Mouse (Mus musculus) limb, embryonic 15.5 days (tissue): ENCODE results near the gene Astn2. TPM values are rescaled to one million over a fixed set of nuclear protein-coding genes. Genes with fewer than 3 reads are reported as not detected.

ENCODE experiments used
- ATAC-seq: fragments of 200-750 bp; cut with Nextera tagmentation; 2 replicates; pipeline ENCODE4 v1.8.0; 2017; ENCODE audit warnings: low read depth, moderate TSS enrichment; ENCODE audit not compliant: insufficient number of reproducible peaks, low FRiP score, low TSS enrichment
- H3K27ac ChIP-seq: fragments of 300-500 bp; sonication (generic); 2 replicates; pipeline ENCODE4 v1.5.1; 2015; ENCODE audit warnings: moderate library complexity, mild to moderate bottlenecking, inconsistent platforms
- H3K27me3 ChIP-seq: fragments of 300-500 bp; sonication (generic); 2 replicates; pipeline ENCODE4 v1.6.1; 2015; ENCODE audit warnings: inconsistent platforms
- H3K36me3 ChIP-seq: fragments of 300-500 bp; sonication (generic); 2 replicates; pipeline ENCODE4 v1.6.1; 2015; ENCODE audit warnings: inconsistent platforms
- H3K4me1 ChIP-seq: fragments of 300-500 bp; sonication (generic); 2 replicates; pipeline ENCODE4 v1.6.1; 2015; ENCODE audit warnings: inconsistent platforms
- H3K4me2 ChIP-seq: fragments of 300-500 bp; sonication (generic); 2 replicates; pipeline ENCODE4 v1.6.1; 2015; ENCODE audit warnings: mild to moderate bottlenecking, inconsistent platforms
- H3K4me3 ChIP-seq: fragments of 300-500 bp; sonication (generic); 2 replicates; pipeline ENCODE4 v1.5.1; 2015; ENCODE audit warnings: mild to moderate bottlenecking, inconsistent platforms
- H3K9ac ChIP-seq: fragments of 300-500 bp; sonication (generic); 2 replicates; pipeline ENCODE4 v1.6.1; 2015; ENCODE audit warnings: inconsistent platforms
- H3K9me3 ChIP-seq: fragments of 300-500 bp; sonication (generic); 2 replicates; pipeline ENCODE4 v1.6.1; 2016; ENCODE audit warnings: inconsistent platforms
- WGBS: fragments of 180-500 bp; shearing (Covaris S2); methylation state at CpG from one replicate; pipeline ENCODE4 v1.1.7; 2015; 5-methylcytosine and 5-hydroxymethylcytosine counted together
- polyA plus RNA-seq: library from polyadenylated mRNA; unstranded; fragments of >200 nt; fragmentation: Nextera tagmentation; extraction: Ambion mirVana; gene quantifications from 2 replicates; pipeline ENCODE4 v1.2.1, GENCODE M21; 2015

Gene Astn2
- polyA plus RNA-seq, 1 experiment from 2014 or later: 1.5 TPM

GRCm38 (mm10) chr4:65807341-65807740, 597.1 kb downstream of the Astn2 start:
- H3K4me2 ChIP-seq: no peak overlapping the region
- no peak for ATAC-seq
- no peaks in the 10 kb centered on the region for H3K27me3 ChIP-seq
- WGBS: 89% methylated on average over 3 of the region's 3 CpGs
- H3K27ac ChIP-seq: no peak overlapping the region
- no peaks in the 10 kb centered on the region for H3K9me3 ChIP-seq
- no peaks in the 10 kb centered on the region for H3K4me1 ChIP-seq
- H3K4me3 ChIP-seq: no peak overlapping the region
- no peak overlapping the region for H3K9ac ChIP-seq
- H3K36me3 ChIP-seq: no peaks in the 10 kb centered on the region

- Histone ChIP-seq H3K4me1 (no peaks in the 10 kb centered on the region), H3K4me3 (no peak overlapping the region), H3K9me3 (no peaks in the 10 kb centered on the region), H3K9ac (no peak overlapping the region), H3K27ac (no peak overlapping the region), H3K4me2 (no peak overlapping the region), H3K27me3 (no peaks in the 10 kb centered on the region), H3K36me3 (no peaks in the 10 kb centered on the region)
- 54% methylated on average over 3 of the region's 3 CpGs for WGBS
- ATAC-seq: no peak
Measured at GRCm38 (mm10) chr4:65801204-65801603, 603.2 kb downstream of the Astn2 start.

DNA sequence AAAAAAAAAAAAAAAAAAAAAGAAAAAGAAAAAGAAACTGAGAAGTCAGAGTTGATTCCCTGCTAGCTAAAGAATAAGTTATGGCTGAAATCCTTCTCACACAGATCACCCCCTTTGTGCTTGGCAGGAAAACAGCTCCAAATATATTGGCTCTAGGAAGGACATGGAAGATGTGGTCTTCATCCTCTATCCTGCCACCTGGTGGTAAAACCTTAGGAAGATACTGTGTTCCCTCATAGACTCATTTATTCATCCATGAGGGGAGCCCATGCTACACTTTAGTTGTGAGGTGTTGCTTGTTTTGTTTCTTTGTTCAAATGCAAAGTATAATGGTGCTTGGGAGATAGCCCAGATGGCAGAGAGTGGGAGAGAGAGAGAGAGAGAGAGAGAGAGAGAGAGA, 613.4 kb downstream of the Astn2 start:
- H3K4me2 ChIP-seq: no peak overlapping the region
- H3K4me1 ChIP-seq: no peaks in the 10 kb centered on the region
- no peaks in the 10 kb centered on the region for H3K9me3 ChIP-seq
- H3K27me3 ChIP-seq: no peaks in the 10 kb centered on the region
- no peak overlapping the region for H3K4me3 ChIP-seq
- no peak overlapping the region for H3K9ac ChIP-seq
- no peak for ATAC-seq
- H3K27ac ChIP-seq: no peak overlapping the region
- no peaks in the 10 kb centered on the region for H3K36me3 ChIP-seq

DNA sequence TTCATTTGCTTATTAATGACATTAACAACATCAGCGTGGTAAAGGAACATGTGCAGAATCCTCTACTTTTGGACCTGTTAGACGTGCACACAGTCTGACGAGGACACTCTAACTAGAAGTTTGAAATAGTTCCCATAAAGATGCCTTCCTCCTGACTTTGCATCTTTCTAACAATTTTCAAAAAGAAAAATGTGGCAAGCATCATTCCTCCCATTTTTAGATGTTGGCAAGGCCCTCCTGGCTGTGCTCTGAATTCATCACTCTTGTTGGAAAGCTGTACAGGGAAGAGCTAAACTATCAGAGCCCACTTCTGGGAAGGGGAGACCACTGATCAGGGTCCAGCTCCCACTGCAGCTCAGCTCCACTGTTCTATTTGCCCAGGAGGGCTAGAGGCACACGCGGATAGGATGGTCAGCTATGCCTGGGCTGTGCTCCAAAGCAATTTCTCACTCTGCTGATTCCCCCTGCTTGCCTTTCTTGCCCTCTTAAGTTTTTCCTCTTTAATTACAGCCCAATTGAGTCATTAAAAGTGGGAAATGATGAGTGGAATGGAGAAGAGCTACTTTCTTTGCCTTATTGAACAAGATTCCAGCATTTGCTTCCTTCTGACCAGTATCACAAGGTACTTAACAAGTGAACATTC, 630.9 kb downstream of the Astn2 start:
- no peak for ATAC-seq
- no peaks in the 10 kb centered on the region for H3K27me3 ChIP-seq

DNA sequence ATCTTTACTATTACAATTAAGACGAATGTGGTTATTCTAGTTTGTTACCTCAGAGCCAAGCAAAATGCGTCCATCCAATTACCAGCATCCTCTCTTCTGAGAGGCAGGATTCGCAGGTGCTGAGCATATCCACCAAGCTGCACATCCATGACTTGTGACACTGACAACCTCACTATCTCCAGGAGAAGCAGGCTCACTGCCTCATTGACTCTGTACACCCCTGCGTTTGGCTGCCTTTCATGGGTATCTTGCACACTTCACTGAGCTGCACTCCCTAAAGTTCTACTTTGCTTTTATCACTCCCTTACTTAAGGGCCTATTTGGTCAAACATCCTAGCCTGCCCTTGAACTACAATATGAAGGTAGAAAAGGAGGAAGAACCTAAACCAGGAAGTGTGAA, 633.5 kb downstream of the Astn2 start:
- H3K4me3 ChIP-seq: no peak overlapping the region
- no peak overlapping the region for H3K4me2 ChIP-seq
- no peaks in the 10 kb centered on the region for H3K27me3 ChIP-seq
- ATAC-seq: no peak
- no peak overlapping the region for H3K27ac ChIP-seq
- H3K9ac ChIP-seq: no peak overlapping the region
- H3K9me3 ChIP-seq: no peaks in the 10 kb centered on the region
- no peaks in the 10 kb centered on the region for H3K36me3 ChIP-seq
- 78% methylated on average over 4 of the region's 4 CpGs for WGBS
- no peaks in the 10 kb centered on the region for H3K4me1 ChIP-seq

More for the DNA sequence above, 630.9 kb downstream of the Astn2 start:
- H3K36me3 ChIP-seq: no peaks in the 10 kb centered on the region
- H3K27ac ChIP-seq: no peak overlapping the region
- 77% methylated on average over 5 of the region's 5 CpGs for WGBS
- no peaks in the 10 kb centered on the region for H3K4me1 ChIP-seq
- no peak overlapping the region for H3K4me2 ChIP-seq
- no peaks in the 10 kb centered on the region for H3K9me3 ChIP-seq
- no peak overlapping the region for H3K9ac ChIP-seq
- H3K4me3 ChIP-seq: no peak overlapping the region

DNA sequence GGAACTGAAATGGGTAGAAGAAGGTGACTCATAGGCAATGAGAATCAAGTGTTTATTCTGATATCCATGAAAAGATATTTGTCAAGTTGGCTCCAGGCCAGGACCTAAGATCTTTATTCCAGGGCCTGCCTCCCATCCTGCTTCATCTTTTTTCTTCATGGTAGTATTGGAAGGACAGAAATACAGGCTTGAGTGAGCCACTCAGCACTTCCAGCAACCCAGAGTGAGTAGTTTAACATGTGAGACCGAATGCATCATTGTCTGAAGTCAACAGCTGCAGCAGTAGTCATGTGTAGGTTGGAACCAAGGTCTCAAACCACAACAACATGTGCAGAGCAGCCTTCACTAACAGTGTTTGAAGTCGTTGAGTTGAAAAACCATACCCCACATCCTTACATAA, 636.5 kb downstream of the Astn2 start:
- Histone ChIP-seq H3K9ac (no peak overlapping the region), H3K4me2 (no peak overlapping the region), H3K4me1 (no peaks in the 10 kb centered on the region), H3K9me3 (no peaks in the 10 kb centered on the region), H3K27ac (no peak overlapping the region), H3K36me3 (no peaks in the 10 kb centered on the region), H3K27me3 (no peaks in the 10 kb centered on the region), H3K4me3 (no peak overlapping the region)
- no peak for ATAC-seq
- WGBS: 50% methylated on average over 2 of the region's 2 CpGs

GRCm38 (mm10) chr4:65767431-65767830, 637.0 kb downstream of the Astn2 start:
- Histone ChIP-seq H3K27ac (no peak overlapping the region), H3K27me3 (no peaks in the 10 kb centered on the region), H3K9me3 (no peaks in the 10 kb centered on the region), H3K4me1 (no peaks in the 10 kb centered on the region), H3K4me2 (no peak overlapping the region), H3K9ac (no peak overlapping the region), H3K4me3 (no peak overlapping the region), H3K36me3 (no peaks in the 10 kb centered on the region)
- WGBS: 65% methylated on average over 4 of the region's 4 CpGs
- ATAC-seq: no peak

DNA sequence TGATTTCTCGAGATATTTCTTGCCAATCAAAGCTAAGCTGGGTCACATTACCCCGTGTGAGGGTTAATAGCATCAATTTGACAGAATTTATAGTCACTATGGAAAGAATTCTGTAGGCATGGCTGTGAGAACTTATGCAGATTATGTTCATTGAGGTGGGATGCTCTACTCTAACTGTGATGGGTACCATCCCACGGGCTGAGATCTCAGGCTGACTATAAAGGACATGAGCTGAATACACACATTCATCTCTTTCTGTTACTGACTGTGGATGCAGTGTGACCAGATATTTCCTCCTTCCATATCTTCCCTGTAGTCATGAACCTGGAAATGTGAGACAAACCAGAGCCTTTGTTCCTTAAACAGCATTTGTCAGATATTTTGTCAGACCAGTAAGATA, 639.1 kb downstream of the Astn2 start:
- H3K27ac ChIP-seq: no peak overlapping the region
- no peak overlapping the region for H3K4me3 ChIP-seq
- no peaks in the 10 kb centered on the region for H3K4me1 ChIP-seq
- 66% methylated on average over 3 of the region's 3 CpGs for WGBS
- H3K9ac ChIP-seq: no peak overlapping the region
- H3K4me2 ChIP-seq: no peak overlapping the region
- H3K27me3 ChIP-seq: no peaks in the 10 kb centered on the region
- no peak for ATAC-seq
- H3K36me3 ChIP-seq: no peaks in the 10 kb centered on the region
- no peaks in the 10 kb centered on the region for H3K9me3 ChIP-seq

- no peak overlapping the region for H3K4me2 ChIP-seq
- H3K4me3 ChIP-seq: no peak overlapping the region
- no peak overlapping the region for H3K27ac ChIP-seq
- H3K36me3 ChIP-seq: no peaks in the 10 kb centered on the region
- H3K27me3 ChIP-seq: no peaks in the 10 kb centered on the region
- H3K9me3 ChIP-seq: no peaks in the 10 kb centered on the region
- WGBS: 37% methylated on average over 4 of the region's 4 CpGs
- H3K4me1 ChIP-seq: no peaks in the 10 kb centered on the region
- no peak overlapping the region for H3K9ac ChIP-seq
- ATAC-seq: no peak
Measured at GRCm38 (mm10) chr4:65764275-65764674, 640.1 kb downstream of the Astn2 start.

DNA sequence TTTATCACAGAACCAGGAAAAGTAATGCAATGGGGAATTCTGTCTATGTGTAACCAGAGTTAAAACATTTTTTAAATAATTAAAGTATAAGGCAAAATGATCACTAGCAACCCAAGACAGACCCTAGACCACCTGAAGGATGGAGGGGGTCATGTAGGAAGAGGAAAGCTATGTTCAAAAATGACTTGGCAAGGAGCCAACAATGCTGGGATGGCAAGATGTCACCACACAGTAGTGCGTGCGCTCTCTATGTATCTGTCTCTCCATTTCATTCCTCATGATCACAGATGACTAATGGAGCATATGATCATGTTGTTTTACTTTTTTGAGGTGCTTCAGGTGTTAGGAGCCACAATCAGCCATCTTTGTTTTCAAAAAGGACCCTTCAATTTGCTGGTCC, 640.6 kb downstream of the Astn2 start:
- Histone ChIP-seq H3K4me2 (no peak overlapping the region), H3K4me3 (no peak overlapping the region), H3K9ac (no peak overlapping the region), H3K27me3 (no peaks in the 10 kb centered on the region), H3K27ac (no peak overlapping the region), H3K9me3 (no peaks in the 10 kb centered on the region), H3K36me3 (no peaks in the 10 kb centered on the region), H3K4me1 (no peaks in the 10 kb centered on the region)
- ATAC-seq: no peak
- WGBS: 77% methylated on average over 2 of the region's 2 CpGs

- Histone ChIP-seq H3K27me3 (no peaks in the 10 kb centered on the region), H3K4me2 (no peak overlapping the region)
- WGBS: 80% methylated on average over 3 of the region's 3 CpGs
Measured at GRCm38 (mm10) chr4:65762116-65762515, 642.3 kb downstream of the Astn2 start.

GRCm38 (mm10) chr4:65761658-65762057, 642.8 kb downstream of the Astn2 start:
- H3K4me3 ChIP-seq: no peak overlapping the region
- 71% methylated on average over 3 of the region's 3 CpGs for WGBS
- H3K27me3 ChIP-seq: no peaks in the 10 kb centered on the region
- H3K9me3 ChIP-seq: no peaks in the 10 kb centered on the region
- no peak overlapping the region for H3K9ac ChIP-seq
- no peak for ATAC-seq
- no peak overlapping the region for H3K27ac ChIP-seq
- H3K4me2 ChIP-seq: no peak overlapping the region
- no peaks in the 10 kb centered on the region for H3K4me1 ChIP-seq
- no peaks in the 10 kb centered on the region for H3K36me3 ChIP-seq

More at GRCm38 (mm10) chr4:65762116-65762515, 642.3 kb downstream of the Astn2 start:
- Histone ChIP-seq H3K4me1 (no peaks in the 10 kb centered on the region), H3K9me3 (no peaks in the 10 kb centered on the region), H3K27ac (no peak overlapping the region), H3K36me3 (no peaks in the 10 kb centered on the region), H3K9ac (no peak overlapping the region), H3K4me3 (no peak overlapping the region)
- no peak for ATAC-seq

DNA sequence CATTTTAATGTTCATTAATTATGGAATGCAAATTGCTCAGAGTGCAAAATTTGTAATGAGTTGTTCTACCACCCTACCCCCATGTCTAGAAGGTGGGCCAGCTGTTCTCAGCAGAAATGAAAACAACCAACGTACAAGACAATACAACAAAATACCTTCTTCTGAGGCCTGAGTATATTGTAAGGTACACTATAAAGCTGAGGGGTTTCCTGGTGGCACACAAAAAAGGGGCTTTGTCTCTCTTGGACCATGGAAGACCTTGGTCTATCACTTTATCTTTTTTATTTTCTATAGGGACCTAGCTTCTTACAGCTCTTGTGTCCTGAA, 645.6 kb downstream of the Astn2 start:
- Histone ChIP-seq H3K36me3 (no peaks in the 10 kb centered on the region), H3K4me1 (no peaks in the 10 kb centered on the region), H3K9ac (no peak overlapping the region), H3K4me3 (no peak overlapping the region), H3K27me3 (no peaks in the 10 kb centered on the region), H3K4me2 (no peak overlapping the region), H3K9me3 (no peaks in the 10 kb centered on the region), H3K27ac (no peak overlapping the region)
- WGBS: 81% methylated on average over 1 of the region's 1 CpGs
- ATAC-seq: no peak
